Mouse (Mus musculus) midbrain, embryonic 15.5 days (tissue): ENCODE measurements around the gene Rab40c. TPM values are rescaled to one million over a fixed set of nuclear protein-coding genes. Genes with fewer than 3 reads are reported as not detected.
A peak's percentile ranks its signal among the peaks of the same experiment; 100 is the strongest.

Source experiments
- ATAC-seq: fragments of 200-750 bp; cut with Nextera tagmentation; replicated peaks from 2 replicates; pipeline ENCODE4 v1.8.0; 2017; ENCODE audit warnings: moderate TSS enrichment
- H3K27ac ChIP-seq: fragments of 300-500 bp; sonication (generic); 2 replicates; pipeline ENCODE4 v1.5.1; 2015; ENCODE audit warnings: mild to moderate bottlenecking, inconsistent platforms
- H3K27me3 ChIP-seq: fragments of 300-500 bp; sonication (generic); replicated peaks from 2 replicates; pipeline ENCODE4 v1.6.1; 2015; ENCODE audit warnings: inconsistent platforms
- H3K36me3 ChIP-seq: fragments of 300-500 bp; sonication (generic); replicated peaks from 2 replicates; pipeline ENCODE4 v1.6.1; 2015; ENCODE audit warnings: inconsistent platforms
- H3K4me1 ChIP-seq: fragments of 300-500 bp; sonication (generic); 2 replicates; pipeline ENCODE4 v1.6.1; 2015; ENCODE audit warnings: inconsistent platforms
- H3K4me2 ChIP-seq: fragments of 300-500 bp; sonication (generic); 2 replicates; pipeline ENCODE4 v1.6.1; 2015; ENCODE audit warnings: inconsistent platforms, mild to moderate bottlenecking, moderate library complexity
- H3K4me3 ChIP-seq: fragments of 300-500 bp; sonication (generic); 2 replicates; pipeline ENCODE4 v1.5.1; 2015; ENCODE audit warnings: mild to moderate bottlenecking, inconsistent platforms
- H3K9ac ChIP-seq: fragments of 300-500 bp; sonication (generic); 2 replicates; pipeline ENCODE4 v1.6.1; 2015; ENCODE audit warnings: mild to moderate bottlenecking, inconsistent platforms
- H3K9me3 ChIP-seq: fragments of 300-500 bp; sonication (generic); 2 replicates; pipeline ENCODE4 v1.6.1; 2016; ENCODE audit warnings: inconsistent platforms
- WGBS: fragments of 180-500 bp; shearing (Covaris S2); methylation state at CpG from one replicate; pipeline ENCODE4 v1.1.7; 2015; ENCODE audit warnings: mixed read lengths; 5-methylcytosine and 5-hydroxymethylcytosine counted together
- polyA plus RNA-seq: library from polyadenylated mRNA; unstranded; fragments of >200 nt; fragmentation: Nextera tagmentation; extraction: Ambion mirVana; gene quantifications from 2 replicates; pipeline ENCODE4 v1.2.1, GENCODE M21; 2015

The Rab40c gene
- polyA plus RNA-seq, 1 experiment from 2014 or later, result 56.7 TPM

DNA sequence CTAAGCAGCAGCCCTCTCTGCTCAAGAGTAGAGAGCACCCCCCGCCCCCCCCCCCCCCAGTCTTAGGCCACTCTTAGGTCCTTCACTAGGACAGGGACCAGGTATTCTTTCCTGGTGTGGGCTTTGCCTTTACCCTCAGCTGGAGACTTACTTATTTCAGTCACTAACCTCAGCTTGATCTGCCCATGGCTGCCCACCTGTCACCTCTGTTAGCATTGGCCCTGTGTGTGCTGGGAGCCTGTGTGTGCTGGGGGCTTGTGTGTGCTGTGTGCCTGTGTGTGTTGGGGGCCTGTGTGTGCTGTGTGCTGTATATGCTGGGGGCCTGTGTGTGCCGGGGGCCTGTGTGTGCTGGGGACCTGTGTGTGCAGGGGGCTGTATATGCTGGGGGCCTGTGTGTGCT lies 35.1 kb upstream of the Rab40c start:
- 81% methylated on average over 2 of the region's 2 CpGs for WGBS

DNA sequence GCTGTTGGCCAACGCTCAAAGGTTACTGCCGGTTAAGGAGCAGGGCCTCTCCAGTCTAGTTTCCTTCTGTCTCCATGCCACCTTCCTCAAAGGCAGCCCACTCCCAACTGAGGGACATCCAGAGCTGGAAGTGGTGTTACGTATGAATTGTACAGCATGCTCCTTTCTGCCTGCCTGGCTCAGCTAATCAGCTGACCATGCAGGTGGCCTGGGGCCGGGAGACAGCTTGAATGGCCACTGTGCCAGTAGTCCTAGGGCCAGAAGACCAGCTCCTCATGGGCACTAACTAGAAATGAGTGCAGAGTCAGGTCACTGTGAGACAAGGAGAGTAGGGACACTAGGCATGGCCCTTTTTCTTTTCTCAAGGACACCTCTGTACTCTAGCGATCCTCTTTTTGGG lies 33.6 kb upstream of the Rab40c start:
- ATAC-seq, result no peak
- no peak overlapping the region for H3K4me2 ChIP-seq
- H3K4me3 ChIP-seq, result no peak overlapping the region
- H3K9me3 ChIP-seq, result no peaks in the 10 kb centered on the region
- H3K27me3 ChIP-seq, result peaks cover 45% of the 10 kb centered on the region
- H3K9ac ChIP-seq, result no peak overlapping the region
- H3K27ac ChIP-seq, result no peak overlapping the region
- WGBS, result 80% methylated on average over 5 of the region's 5 CpGs
- no peaks in the 10 kb centered on the region for H3K36me3 ChIP-seq
- H3K4me1 ChIP-seq, result peaks cover 11% of the 10 kb centered on the region

More for the DNA sequence above, 35.1 kb upstream of the Rab40c start:
- Histone ChIP-seq H3K4me1 (peaks cover 11% of the 10 kb centered on the region), H3K9ac (no peak overlapping the region), H3K36me3 (no peaks in the 10 kb centered on the region), H3K4me2 (no peak overlapping the region), H3K27ac (no peak overlapping the region), H3K27me3 (peaks cover 44% of the 10 kb centered on the region), H3K4me3 (no peak overlapping the region), H3K9me3 (no peaks in the 10 kb centered on the region)
- no peak for ATAC-seq

DNA sequence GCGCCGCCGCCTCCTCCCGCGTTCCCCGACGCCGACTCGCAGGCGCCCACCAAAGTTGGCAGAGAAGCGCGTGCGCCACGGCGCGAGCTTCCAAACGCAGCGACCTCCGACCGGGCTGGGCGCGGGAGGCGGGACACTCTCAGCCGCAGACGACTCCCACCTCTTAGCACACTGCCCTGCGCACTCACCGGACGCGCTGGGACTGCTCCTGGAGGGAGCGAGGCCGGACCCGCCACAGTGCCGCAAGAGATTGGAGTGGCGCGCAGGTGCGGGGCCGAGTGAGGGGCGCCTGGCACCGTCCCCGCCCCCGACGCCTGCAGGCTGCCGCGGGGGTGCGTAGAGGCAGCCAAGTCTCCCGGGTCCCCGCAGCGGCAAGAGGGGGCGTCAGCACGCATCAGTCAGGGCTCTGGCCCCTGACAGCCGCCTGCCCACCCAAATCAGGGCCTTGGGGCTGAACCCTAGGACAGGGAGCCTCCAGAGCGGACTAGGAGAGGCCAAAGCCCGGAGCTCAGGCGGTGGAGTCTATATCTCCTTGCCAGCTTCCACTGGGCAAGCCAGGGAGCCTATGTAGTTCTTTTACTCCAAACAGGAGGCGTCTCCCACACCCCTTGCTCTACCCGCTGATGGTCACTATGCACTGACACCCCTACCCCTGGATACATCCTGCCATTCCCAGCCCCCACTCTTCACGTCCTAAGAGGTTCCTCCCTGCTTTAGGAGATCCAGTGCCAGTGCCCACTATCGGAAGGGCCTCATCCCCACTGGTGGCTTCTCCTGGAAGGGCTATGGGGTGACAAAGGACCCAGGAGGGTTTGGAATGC lies 32.5 kb upstream of the Rab40c start, which contains the start of gene A930017K11Rik:
TSS of gene A930017K11Rik (minus strand) at position 763 of the 821 bp plus-strand sequence.
- peaks cover 11% of the 10 kb centered on the region for H3K4me1 ChIP-seq
- H3K9me3 ChIP-seq, result no peaks in the 10 kb centered on the region
- H3K9ac ChIP-seq, result no peak within 1 kb of the TSS
- peak within 1 kb of the TSS; percentile 28 for H3K4me3 ChIP-seq
- under 1% methylated on average over 58 of the region's 58 CpGs for WGBS
- peaks cover 45% of the 10 kb centered on the region for H3K27me3 ChIP-seq
- no peak within 1 kb of the TSS for H3K27ac ChIP-seq
- no peak for ATAC-seq
- no peaks in the 10 kb centered on the region for H3K36me3 ChIP-seq
- peak within 1 kb of the TSS; percentile 45 for H3K4me2 ChIP-seq

DNA sequence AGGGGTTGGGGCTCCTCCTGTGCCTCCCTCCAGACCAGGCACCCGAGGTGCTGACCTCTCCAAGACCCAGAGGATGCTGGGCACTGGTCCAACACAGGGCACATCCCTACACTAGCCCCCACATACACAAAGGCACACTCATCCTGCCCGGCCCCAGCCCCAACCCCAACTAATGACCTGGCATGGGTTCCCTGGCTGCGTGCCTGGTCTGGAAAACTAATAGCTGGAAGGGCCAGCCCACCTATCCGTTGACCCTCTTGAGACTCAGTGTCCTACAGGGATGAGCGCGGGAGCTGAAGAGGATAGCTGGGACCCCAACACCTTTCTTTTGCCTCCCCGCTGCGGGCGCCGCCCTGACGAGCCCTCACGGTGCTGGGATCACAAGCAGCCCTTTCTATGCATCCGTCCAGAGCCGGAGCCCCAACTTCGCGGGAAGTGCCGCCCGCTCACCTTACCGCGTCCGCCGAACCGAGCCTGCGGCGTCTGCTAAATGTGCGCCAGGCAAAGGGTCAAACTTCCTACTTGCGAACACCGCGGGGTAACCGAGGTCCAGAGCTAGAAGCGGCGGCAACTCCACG lies 31.8 kb upstream of the Rab40c start:
- 1% methylated on average over 33 of the region's 33 CpGs for WGBS
- H3K9ac ChIP-seq, result no peak overlapping the region
- no peak for ATAC-seq
- H3K9me3 ChIP-seq, result no peaks in the 10 kb centered on the region
- H3K4me3 ChIP-seq, result peak overlapping the region; percentile 28
- peak overlapping the region; percentile 45 for H3K4me2 ChIP-seq
- H3K27me3 ChIP-seq, result peaks cover 45% of the 10 kb centered on the region
- no peak overlapping the region for H3K27ac ChIP-seq
- peaks cover 11% of the 10 kb centered on the region for H3K4me1 ChIP-seq
- no peaks in the 10 kb centered on the region for H3K36me3 ChIP-seq

DNA sequence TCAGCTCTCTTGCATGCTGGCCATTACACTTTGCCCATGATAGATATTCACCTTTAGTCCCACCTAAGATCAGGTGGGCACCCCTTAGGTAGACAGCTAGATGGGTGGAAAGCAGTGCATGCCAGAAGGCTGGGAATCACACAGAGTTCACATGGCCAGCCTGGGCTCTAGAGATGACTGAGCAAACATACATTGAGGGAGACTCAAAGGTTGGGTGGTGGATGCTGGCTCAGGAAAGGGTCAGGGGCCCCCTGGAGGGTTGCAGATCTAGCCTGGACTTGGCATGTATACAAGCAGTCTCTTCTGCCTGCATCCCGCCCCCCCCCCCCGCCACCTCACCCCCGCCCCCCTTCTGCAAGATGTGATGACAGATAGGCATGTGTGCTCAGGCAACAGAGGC lies 31.2 kb upstream of the Rab40c start:
- Histone ChIP-seq H3K9ac (no peak overlapping the region), H3K4me2 (no peak overlapping the region), H3K27me3 (peaks cover 45% of the 10 kb centered on the region), H3K4me3 (0 out of 2 replicates have a peak overlapping the region, but pooled peaks have one; percentile 6), H3K9me3 (no peaks in the 10 kb centered on the region), H3K27ac (no peak overlapping the region), H3K36me3 (no peaks in the 10 kb centered on the region), H3K4me1 (peaks cover 11% of the 10 kb centered on the region)
- 4% methylated on average over 3 of the region's 3 CpGs for WGBS
- no peak for ATAC-seq

DNA sequence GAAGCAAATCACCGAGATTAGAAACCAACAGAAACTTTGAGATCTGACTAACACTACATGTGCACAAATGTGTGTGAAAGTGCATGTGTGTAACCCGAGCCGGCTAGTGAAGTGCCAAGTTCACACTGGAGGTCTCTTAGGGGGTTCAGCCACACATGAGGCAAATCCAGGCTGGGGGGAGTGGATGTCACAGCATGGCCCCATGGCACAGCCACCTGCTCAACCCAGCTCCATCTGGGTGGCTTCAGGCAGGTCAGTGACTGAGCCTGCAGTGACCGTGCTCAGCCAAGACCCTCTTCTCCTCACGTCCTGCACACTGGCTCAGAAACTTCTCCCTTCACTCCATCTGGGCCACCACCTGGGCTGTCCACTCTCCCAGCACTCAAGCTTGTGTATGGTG lies 30.5 kb upstream of the Rab40c start:
- Histone ChIP-seq H3K4me2 (no peak overlapping the region), H3K27ac (no peak overlapping the region), H3K27me3 (peaks cover 45% of the 10 kb centered on the region), H3K4me1 (peaks cover 11% of the 10 kb centered on the region), H3K9me3 (no peaks in the 10 kb centered on the region), H3K4me3 (no peak overlapping the region), H3K36me3 (no peaks in the 10 kb centered on the region), H3K9ac (no peak overlapping the region)
- ATAC-seq, result no peak
- WGBS, result 74% methylated on average over 5 of the region's 5 CpGs

DNA sequence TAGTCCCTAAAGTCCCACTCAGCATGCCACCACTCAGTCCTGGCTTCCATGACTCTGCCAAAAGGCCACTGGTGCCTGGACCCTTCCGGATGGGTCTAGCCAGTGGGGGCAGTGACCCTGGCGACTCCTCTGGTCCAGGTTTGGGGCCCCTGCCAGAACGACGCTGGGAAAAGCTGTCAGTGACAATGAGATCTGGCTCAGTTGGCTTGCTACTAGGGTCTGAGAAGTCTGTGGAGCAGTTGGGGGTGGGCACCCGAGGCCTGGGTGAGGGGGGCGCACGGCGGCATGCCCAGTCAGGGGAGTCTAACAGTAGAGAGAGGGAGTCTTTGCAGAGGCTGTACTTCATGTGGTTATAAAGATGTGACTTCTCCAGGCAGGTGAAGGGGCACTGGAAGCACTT lies 28.5 kb upstream of the Rab40c start:
- ATAC-seq, result no peak
- Histone ChIP-seq H3K27ac (no peak overlapping the region), H3K4me3 (no peak overlapping the region), H3K36me3 (no peaks in the 10 kb centered on the region), H3K27me3 (peaks cover 35% of the 10 kb centered on the region), H3K9me3 (no peaks in the 10 kb centered on the region), H3K4me2 (no peak overlapping the region), H3K9ac (no peak overlapping the region), H3K4me1 (peaks cover 11% of the 10 kb centered on the region)
- 77% methylated on average over 8 of the region's 8 CpGs for WGBS

DNA sequence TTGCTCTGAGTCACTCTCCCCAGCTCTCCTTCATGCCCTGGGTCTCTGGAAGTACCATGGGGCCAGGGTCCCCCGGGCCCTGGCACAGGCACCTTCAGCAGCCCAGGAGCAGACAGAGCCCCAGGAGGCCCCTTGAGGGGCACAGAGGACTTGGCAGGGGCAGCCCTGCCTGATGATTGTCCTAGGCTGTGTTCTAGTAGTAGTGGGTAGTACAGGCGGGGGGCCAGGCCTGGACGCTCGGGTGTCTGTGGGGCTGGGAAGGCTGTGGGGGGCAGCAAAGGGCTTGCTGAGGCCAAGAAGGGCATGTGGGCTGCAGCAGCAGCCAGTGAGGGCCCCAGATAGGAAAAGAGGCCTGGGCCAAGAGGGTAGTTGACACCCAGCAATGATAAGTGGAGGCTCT lies 28.0 kb upstream of the Rab40c start:
- 80% methylated on average over 4 of the region's 4 CpGs for WGBS
- no peak overlapping the region for H3K4me2 ChIP-seq
- no peak overlapping the region for H3K27ac ChIP-seq
- peaks cover 30% of the 10 kb centered on the region for H3K27me3 ChIP-seq
- no peaks in the 10 kb centered on the region for H3K36me3 ChIP-seq
- no peak overlapping the region for H3K9ac ChIP-seq
- H3K4me1 ChIP-seq, result peaks cover 11% of the 10 kb centered on the region
- no peaks in the 10 kb centered on the region for H3K9me3 ChIP-seq
- ATAC-seq, result no peak
- no peak overlapping the region for H3K4me3 ChIP-seq

DNA sequence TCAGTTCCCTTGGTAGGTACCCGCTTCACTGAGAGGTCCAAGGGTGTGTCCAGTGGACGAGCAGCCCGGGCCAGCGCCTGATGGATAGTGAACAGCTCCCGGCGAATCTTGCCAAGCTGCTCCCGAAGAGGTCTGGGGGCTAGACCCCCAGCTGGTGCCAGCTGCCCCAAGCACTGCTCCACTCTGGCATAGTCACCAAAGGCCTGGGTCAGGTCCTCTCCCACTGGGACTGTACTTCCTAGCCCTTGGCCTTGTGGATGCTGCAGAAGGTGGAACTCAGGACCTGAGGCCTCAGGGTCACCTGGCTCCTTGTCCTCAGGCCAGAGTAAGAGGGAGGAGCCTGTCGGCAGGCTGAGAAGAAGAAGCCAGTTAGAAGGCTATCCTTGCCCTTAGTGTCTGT lies 27.4 kb upstream of the Rab40c start:
- no peak for ATAC-seq
- Histone ChIP-seq H3K27ac (no peak overlapping the region), H3K4me3 (no peak overlapping the region), H3K9me3 (no peaks in the 10 kb centered on the region), H3K9ac (no peak overlapping the region), H3K4me2 (no peak overlapping the region), H3K27me3 (peaks cover 24% of the 10 kb centered on the region), H3K36me3 (no peaks in the 10 kb centered on the region), H3K4me1 (peaks cover 11% of the 10 kb centered on the region)
- whole genome bisulfite sequencing, result 83% methylated on average over 8 of the region's 8 CpGs

DNA sequence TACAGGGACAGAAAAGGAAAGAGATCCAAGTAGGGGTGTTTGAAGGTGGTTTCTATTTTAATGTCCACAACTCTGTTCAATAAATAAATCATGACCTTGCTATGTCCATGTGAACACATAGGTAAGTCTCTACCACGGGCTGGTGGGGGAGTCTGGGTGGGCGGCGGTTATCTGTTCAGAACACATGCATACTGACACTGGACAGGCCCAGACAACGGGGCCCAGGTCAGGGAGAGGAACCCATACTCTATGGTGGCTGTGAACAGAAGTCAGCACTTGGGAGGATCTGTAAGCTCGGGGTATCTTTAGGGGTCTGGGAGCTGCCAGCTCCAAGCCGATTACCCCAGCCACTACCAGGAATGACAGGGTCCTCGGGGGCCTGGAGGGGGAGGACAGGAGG lies 26.8 kb upstream of the Rab40c start:
- H3K27me3 ChIP-seq, result peaks cover 18% of the 10 kb centered on the region
- WGBS, result 77% methylated on average over 7 of the region's 7 CpGs
- no peak for ATAC-seq
- no peak overlapping the region for H3K27ac ChIP-seq
- H3K9ac ChIP-seq, result no peak overlapping the region
- no peaks in the 10 kb centered on the region for H3K9me3 ChIP-seq
- H3K36me3 ChIP-seq, result no peaks in the 10 kb centered on the region
- H3K4me3 ChIP-seq, result no peak overlapping the region
- H3K4me1 ChIP-seq, result peaks cover 7% of the 10 kb centered on the region; the same call in 1 of the 2 replicates
- H3K4me2 ChIP-seq, result no peak overlapping the region

DNA sequence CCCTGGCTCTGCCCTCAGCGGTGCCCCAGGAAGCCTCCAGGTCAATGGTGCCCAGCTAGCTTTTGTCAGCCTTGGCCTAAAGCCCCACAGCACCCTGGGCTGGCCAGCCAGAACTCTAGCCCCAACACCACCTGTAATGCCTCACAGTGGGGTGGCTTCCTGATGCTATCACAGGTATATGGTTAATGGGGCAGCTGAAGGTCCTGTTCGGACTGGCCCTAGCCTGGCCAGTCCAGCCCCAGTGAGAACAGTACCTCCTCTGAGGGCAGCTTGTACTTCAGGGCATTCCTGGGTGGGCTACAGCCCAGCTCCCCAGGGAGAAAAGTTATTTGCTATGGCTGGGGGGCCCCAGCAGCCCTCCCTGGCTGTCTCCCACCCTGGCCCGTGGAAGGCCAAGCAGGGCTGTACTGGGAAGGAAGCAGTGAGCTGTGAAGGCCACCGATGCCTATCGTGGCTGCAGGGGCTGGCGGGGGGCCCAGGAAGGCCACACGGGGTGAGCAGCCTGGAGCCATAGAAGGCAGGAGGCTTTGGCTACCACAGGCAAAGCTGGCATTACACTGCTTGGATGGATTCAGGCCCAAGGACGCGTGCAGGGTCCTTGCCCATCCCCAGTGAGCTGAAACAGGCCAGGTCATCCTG lies 26.1 kb upstream of the Rab40c start:
- Histone ChIP-seq H3K27me3 (peaks cover 11% of the 10 kb centered on the region), H3K4me1 (peaks cover 11% of the 10 kb centered on the region), H3K9me3 (no peaks in the 10 kb centered on the region), H3K4me3 (no peak overlapping the region), H3K4me2 (no peak overlapping the region), H3K27ac (no peak overlapping the region), H3K9ac (no peak overlapping the region), H3K36me3 (no peaks in the 10 kb centered on the region)
- WGBS, result 57% methylated on average over 9 of the region's 9 CpGs
- ATAC-seq, result no peak

DNA sequence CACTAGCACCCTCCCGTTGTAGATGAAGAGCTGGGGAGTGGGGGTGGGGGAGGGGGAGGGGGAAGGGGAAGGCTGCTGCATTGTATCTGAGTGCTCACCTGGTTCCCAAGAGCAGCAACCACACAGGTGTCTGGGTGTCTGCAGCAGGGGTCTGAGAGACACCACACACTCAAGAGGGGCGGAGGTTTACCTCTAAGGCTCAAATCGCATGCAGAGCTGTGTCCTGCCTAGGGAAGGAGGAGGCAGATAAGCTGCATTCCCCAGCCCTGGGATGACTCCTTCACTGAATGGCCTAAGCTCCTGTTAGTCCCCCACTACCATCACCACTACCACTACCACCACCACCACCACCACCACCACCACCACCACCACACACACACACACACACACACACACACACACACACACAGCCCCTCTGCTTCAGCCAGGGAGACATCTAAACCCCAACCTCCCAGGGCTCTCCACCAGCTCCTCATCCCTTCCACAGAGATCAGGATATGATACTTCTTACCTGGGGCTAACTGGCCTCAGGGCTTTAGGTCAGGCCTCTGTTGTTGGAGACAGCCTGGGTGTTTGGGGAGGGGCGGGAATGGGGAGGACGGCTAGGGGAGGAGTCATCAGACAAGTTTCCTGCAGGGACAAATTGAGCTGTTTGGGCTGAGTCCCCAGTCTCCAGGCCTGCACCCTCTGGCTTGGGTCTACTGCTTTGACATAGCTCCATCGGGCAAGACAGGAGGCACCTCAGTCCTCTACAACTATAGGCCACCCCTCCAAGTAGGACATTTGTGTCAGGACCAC lies 25.0 kb upstream of the Rab40c start, which contains the start of the genes Pigq and Nhlrc4:
TSS of gene Pigq (minus strand) at position 571 of the 798 bp plus-strand sequence.
TSS of gene Nhlrc4 (minus strand) at position 596 of the 798 bp plus-strand sequence.
- Histone ChIP-seq H3K36me3 (no peaks in the 10 kb centered on the region), H3K4me2 (no peak within 1 kb of the TSS), H3K27me3 (peaks cover under 1% of the 10 kb centered on the region), H3K27ac (no peak within 1 kb of the TSS), H3K9ac (no peak within 1 kb of the TSS), H3K4me3 (no peak within 1 kb of the TSS), H3K4me1 (peaks cover 14% of the 10 kb centered on the region), H3K9me3 (no peaks in the 10 kb centered on the region)
- ATAC-seq, result no peak
- WGBS, result 58% methylated on average over 6 of the region's 6 CpGs
